Mouse (Mus musculus) cerebellum, adult 8-10 months (tissue): ENCODE measurements around the gene Prr5l.

Experiments used
- DNase-seq: peaks from one replicate; pipeline ENCODE4 v3.0.0; 2022

Prr5l gene

GRCm38 (mm10) chr2:101882998-101883397 is at the start of gene Prr5l:
Gene Prr5l (minus strand): TSS chr2:101883027.
- DNase-seq = no peak

DNA sequence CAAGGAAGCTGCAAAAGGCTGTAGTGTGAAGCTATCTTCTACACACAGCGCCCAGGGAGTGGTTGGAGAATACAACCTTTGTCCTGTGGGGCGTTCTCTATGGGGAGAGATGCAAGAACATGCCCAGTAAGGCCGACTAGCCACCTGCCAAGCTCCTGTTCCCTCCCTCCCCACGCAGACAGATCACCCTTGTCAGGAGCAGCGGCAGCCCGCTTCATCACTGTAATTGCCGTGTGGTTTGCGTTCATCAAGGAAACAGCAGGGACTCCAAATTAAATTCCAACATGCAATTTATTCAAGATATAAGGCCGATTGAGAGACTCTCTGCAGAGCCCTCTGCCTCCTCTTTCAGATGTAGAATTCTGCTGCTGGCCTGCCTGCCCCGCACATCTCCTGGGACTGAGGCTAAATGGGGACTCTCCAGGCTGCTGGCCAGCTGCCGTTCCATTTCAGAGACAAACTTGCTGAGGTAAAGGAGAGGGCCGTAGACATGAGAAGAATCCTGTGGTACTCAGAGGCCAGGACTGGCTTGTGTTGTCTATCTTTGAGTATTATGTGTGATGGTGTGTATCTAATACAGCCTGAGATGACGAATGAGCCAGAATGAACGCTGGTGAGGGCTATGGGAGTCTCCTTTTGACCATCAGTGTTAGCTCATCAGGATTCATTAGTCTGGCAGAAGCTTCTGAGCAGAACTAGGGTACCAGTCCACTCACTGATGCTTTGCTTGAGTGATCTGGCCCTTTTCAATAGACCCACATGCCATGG is 49.5 kb upstream of the Prr5l start:
- peak; percentile 50 for DNase-seq

DNA sequence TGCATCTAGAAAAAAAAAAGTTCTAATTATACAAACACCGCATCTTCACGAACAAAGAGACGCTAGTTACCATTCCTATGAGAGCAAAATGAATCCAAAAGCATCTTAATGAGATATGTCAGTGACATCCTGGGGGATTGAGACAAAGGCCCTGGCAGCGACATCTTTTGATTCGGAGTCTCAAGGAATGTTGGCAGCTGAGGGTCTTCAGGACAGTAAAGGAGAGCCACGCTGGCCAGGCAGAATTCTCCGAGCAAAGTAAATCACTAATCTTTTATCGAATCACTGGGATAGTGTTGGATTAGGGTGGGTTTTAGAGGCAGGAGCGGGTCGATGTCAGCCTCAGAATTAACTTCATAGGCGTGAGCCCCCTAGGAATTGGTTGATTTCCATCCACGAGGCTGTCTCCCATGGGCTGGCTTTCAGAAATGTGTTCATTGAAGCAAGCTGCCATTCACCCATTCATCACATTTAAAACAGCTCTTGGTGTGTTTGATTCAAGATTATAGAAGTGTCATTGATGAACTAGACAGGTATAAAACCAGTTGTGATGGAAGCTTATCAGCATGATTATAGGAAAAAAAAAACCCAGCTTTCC is 42.9 kb upstream of the Prr5l start:
- no peak for DNase-seq

GRCm38 (mm10) chr2:101925183-101925582 is 42.4 kb upstream of the Prr5l start:
- DNase-seq = no peak

GRCm38 (mm10) chr2:101923181-101923580 is 40.4 kb upstream of the Prr5l start:
- DNase-seq = no peak

DNA sequence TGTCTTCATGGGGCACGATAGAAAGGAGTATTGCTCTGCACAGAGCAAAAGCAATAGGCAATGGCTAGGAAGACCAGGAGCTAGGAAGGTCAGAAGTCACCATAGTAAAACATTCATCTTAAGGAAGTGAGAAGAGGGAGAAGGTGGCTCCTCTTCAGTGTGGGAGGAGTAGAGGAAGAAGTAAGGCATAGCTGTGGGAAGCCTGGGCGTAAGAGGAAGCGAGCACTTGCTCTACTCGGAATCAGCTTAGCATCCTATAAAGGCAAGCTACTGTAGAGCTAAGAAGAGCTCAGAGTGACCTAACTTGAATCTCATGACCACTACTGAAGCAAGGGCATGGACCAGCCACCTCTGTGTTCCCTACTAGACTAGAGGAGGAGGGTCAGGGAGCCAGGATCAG is 39.5 kb upstream of the Prr5l start:
- DNase-seq = no peak

GRCm38 (mm10) chr2:101920136-101920554 is 37.3 kb upstream of the Prr5l start:
- DNase-seq = no peak

GRCm38 (mm10) chr2:101918518-101918917 is 35.7 kb upstream of the Prr5l start:
- no peak for DNase-seq

DNA sequence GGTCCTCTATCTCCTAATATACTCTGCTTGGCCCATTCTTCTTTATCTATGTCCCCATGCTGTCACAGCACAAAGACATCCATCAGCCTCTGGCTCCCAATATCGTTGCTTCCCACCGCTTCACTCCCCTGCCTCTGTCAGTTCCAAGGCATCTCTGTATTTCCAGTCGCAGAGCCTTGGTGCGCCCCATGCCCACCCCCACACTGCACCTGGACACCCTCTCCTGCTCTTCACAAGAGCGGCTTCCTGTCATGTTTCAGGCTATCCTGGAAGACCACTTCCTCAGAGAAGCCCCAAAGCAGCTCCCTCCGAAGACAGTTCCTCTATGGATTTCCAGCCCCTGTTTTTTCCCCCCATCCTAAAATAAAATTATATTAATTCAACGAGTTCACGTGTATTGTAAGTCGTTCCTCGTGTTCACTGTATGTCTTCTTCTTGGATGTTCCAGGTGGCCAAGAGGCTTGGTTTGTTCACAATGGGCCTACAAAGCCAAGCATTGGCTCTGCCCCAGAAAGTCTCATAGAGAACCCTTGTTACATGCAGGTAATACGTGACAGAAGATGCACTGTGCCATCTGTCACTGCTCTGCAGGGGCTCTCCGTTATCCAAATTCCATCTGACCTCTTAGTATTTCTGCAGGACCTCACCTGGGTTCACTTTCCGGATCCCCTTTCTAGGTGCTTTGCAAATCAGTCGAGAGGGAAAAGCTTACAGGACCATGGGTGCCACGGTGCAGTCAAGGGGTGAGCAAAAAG is 26.7 kb upstream of the Prr5l start:
- peak; percentile 83 for DNase-seq

- DNase-seq = no peak
Observed at GRCm38 (mm10) chr2:101908773-101909172, 25.9 kb upstream of the Prr5l start.

DNA sequence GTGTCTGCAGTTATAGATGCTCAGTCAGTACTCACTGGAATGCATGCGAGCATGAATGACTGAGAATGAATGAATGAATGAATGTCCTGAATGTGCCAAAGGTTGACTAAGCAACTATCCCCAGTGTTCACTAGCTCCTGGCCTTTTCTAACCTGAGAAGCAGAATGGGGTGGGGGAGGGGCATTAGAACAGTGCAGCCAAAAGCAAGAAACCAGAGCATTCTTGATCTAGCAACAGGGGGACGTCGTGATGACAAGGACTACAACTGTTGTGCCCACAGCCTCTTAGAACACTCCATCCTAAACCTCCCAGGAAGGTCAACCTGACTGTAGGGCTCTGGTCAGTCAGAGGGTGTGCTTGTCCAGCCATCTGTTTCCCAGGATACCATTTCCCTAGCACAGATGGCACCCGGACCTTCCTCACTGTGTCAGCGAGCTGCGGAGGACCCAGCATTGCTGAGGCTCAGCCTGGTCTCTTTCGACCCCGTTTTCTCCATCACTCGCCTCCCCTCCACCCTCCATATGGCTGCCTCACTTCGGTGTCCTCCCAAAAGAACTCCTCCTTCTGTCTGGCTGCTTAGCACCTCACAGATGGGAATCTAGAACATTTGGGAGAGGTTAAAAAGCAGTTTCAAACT is 24.7 kb upstream of the Prr5l start:
- peak; percentile 93 for DNase-seq

- DNase-seq = peak; percentile 57
Observed at GRCm38 (mm10) chr2:101906379-101906690, 23.5 kb upstream of the Prr5l start.

DNA sequence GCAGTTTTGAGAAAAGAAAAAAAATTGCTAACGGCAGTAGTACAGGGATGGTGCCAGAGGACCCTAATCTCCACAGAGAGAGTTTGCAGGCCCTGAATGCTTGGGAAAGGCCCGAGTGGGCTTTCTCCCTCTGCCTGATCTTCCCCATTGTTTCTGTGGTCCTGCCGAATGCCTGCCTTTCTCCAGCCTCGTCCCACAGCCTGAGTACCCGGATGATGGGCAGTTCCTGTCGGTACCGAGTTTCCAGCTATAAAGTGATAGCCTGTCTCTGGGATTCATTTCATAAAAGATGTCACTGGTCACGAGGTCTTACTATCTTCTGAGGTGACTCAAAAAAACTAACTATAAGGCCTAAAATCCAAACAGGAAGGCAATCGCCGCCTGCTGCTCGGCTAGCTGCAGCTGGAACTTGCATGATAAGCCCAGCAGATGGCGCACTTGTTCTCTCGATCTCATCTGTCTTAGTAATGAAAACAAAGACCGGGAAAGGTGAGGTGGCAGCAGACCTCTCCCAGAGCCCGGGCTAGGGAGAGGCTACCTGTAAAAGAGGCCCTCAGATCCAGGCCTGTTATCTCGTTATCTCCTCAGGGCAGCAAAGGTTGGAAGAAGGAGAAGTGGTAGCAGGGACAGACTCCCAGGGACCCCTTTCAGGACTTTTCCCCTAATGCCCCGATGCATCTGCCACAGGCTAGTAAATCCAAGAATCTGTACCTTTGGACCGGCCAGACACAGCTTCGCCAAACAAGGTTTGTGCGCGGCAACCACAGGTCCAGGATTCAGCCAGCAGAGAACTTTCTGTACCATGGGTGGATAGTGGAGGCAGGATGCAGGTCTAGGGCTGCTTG is 22.9 kb upstream of the Prr5l start:
- DNase-seq = peak; percentile 91

DNA sequence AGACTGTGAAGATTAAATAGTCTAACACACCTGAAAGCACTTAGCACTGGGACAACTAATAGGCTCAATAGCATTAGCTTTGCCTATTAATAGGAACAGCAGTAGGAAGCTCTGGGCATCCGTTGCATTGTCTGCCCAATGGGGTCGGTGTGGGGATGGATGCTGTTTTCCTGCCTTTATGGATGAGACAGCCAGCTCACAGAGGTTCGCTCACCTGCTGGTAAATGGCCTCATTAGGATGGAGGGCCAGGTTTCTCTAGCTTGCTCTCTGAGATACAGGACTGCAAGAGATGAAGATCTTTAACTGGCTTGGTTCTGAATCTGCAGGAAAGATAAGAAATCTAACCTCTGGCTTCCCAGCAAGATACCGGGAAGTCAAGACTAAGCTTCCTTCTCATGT is 19.4 kb upstream of the Prr5l start:
- no peak for DNase-seq

DNA sequence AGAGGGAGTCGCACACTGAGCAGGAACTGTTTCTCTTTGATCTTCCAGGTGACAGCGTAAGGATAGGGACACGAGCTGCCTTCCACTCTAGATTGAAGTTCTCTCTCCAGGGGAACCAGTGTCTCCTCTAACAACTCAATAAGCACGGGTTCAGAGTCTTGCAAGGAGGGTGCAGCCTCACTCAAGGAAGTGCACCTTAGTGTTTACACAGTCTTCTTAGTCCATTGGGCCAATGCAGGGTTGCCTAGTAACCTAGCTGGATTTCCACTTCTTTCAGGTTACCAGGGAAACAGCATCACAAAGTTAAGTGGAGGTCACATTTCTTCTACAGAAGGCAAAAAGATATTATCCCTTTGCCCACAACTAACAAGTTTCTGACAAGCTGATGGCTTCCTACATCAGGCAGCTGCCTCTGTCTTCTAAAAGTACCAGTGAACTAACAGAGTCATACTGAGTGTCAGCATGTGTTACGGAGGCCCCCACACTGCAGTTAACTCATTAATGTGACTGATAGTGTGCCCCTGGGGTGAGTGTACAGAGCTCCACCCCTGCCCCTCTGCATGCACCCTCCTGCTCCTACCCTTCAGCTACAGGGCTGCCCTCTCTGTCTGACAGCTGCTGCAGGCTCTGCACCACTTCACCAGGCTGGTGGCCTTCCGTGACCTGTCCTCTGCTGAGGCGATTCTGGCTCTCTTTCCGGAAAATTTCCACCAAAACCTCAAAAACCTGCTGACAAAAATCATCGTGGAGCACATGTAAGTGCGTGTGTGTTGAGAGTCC is 13.8 kb upstream of the Prr5l start:
- DNase-seq = no peak

DNA sequence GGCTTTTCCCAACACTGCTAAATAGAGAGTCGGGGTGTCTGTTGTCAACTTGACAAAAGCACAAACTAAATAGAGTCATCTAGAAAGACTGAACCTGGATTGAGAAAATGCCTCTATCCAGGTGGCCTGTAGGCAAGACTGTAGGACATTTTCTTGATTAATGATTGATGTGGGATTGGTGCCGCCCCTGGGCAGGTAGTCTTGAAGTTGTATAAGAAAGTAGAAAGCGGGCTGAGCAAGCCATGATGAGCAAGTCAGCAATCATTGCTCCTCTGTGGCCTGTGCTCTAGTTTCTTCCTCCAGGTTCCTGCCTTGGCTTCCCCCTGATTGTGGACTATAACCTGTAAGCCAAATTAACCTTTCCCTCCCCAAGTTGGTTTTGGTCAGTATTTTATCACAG is 11.3 kb upstream of the Prr5l start:
- DNase-seq = no peak

DNA sequence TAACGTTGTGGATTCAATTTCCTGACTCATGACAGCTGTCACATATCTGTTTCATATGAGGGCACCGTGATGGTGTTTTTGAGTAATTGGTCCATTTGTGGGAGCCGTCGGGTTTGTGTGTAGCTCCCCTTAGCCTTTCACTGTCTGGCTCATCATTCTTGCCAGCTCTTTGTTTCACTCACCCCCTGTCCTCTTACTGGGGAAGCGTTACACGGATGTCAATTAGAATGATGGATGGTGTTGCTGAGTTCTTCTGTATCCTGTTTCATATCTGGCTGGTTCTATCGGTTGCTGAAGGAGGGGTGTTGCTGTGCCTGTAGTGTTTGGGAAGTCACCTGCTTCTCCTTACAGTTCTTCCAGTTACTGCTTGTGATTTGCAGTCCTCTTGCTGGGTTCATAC is 8.3 kb upstream of the Prr5l start:
- no peak for DNase-seq

- no peak for DNase-seq
Observed at GRCm38 (mm10) chr2:101888886-101889285, 6.1 kb upstream of the Prr5l start.

- peak; percentile 90 for DNase-seq
Observed at GRCm38 (mm10) chr2:101885768-101886438, 3.1 kb upstream of the Prr5l start, which contains the start of gene Commd9. Gene Commd9 (plus strand): TSS chr2:101886247.

DNA sequence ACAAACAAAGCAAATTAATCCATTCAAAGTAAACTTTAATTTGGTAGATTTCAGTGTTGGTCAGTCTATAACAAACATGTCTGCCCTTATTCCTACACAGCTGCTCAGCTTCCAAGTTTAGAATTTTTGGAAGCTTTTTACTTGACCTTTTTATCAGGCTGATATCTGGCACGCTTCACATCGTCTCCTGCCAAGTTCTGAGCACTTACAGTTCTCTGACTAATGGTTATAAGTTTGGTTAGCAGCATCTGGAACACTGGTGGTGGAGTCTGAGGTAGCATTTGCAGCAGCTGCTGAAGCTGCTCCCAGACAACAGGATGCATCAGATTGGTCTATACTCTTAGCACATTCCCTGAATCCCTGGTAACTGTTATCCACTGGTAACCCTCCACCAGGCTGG is 1.5 kb upstream of the Prr5l start:
- DNase-seq = no peak

DNA sequence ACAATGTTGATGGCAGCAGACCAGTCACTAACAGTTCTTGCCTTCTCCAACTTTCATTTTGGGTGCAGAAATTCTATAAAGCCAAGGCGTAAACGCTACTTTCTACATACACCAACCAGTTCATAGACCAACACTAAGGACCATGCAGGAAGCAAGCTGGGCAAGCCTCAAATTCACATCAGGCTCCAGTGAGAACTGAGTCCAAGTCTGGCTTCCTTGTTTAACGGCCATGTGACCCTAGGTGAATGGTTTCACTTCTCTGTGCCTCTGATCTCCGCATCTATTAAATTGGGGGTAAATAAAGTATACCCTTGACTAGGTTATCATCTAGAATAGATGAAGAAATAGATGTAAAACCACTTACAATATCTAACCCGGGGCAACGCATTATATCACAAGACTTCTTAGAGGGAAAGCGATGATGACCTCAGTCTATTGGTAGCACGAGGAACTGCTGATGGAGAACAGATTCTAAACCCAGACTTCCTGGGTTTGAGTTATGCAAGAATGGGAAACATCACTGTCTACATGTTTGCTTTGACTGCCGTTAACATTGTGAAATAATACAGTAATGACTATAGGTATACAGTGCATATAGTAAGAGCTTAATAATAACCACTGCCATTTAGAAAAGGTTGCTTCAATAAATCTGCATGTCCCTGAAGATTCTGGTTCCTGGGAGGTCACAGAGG is 1.2 kb downstream of the Prr5l start:
- DNase-seq = no peak
